In the genomic region with DNA sequence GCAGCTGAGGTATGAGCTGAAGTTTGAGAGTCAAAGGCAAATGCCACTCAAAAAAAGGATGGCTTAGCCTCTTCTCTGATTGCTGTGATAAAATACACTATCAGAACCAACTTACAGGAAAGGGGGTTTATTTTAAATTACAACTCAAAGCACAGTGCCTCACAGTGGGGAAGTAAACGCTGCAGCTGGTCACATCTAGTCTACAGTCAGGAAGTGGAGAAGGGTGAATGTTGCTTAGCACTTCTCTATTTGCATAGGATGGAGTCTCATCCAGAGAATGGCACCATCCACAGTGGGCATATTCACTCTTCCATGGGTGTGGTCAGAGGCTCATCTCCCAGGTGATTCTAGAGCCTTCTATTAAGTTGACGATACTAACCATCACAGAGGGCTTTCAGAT, we compare ENCODE assay signal across 16 mouse cellular contexts. TPM values are rescaled to one million over a fixed set of nuclear protein-coding genes. Genes with fewer than 3 reads are reported as not detected.
"Had no signal": no experiment of that assay in that cellular context is flagged by ENCODE, and none has a peak within 500 bp of the region (broad histone marks: within the 10 kb centered on the region; RNA-seq: fewer than 3 reads in every experiment).

No protein-coding gene starts in this region.

- H3K4me1 ChIP-seq: midbrain, embryonic 13.5 days; midbrain, embryonic 15.5 days; neural tube, embryonic 12.5 days had no signal

- H3K4me3 ChIP-seq: megakaryocyte, embryonic 14.5 days; midbrain, embryonic 13.5 days; midbrain, embryonic 15.5 days; neural tube, embryonic 12.5 days had no signal

- H3K36me3 ChIP-seq: midbrain, embryonic 13.5 days; midbrain, embryonic 15.5 days; neural tube, embryonic 12.5 days had no signal

- ATAC-seq: midbrain, embryonic 13.5 days; midbrain, embryonic 15.5 days had no signal

- H3K9me3 ChIP-seq: midbrain, embryonic 13.5 days; midbrain, embryonic 15.5 days; neural tube, embryonic 12.5 days had no signal

- H3K4me2 ChIP-seq: lung, embryonic 14.5 days; midbrain, embryonic 11.5 days; midbrain, embryonic 13.5 days; midbrain, embryonic 15.5 days; neural tube, embryonic 12.5 days had no signal

- H3K27ac ChIP-seq: midbrain, embryonic 13.5 days; midbrain, embryonic 15.5 days; neural tube, embryonic 12.5 days had no signal

- H3K9ac ChIP-seq: lung, embryonic 14.5 days; midbrain, embryonic 13.5 days; midbrain, embryonic 15.5 days; neural tube, embryonic 12.5 days had no signal

- DNase-seq: lung, adult 18-20 months; lung, embryonic 14.5 days; lung, postnatal 10 days; lung, postnatal 4 days; right cerebral cortex, postnatal 14 days; thymus, adult 18-20 months; thymus, postnatal 14 days; thymus, postnatal 36 days had no signal

- H3K27me3 ChIP-seq: midbrain, embryonic 15.5 days; neural tube, embryonic 12.5 days had no signal

RNA-seq across cellular contexts. Expression of a gene that starts 9.1 kb away (rescaled TPM):
- total RNA-seq: megakaryocyte progenitor cell, adult 5-6 weeks; monocyte, adult 5-6 weeks; neutrophil, adult 5-6 weeks had no signal
- polyA plus RNA-seq: lung, embryonic 14.5 days had no signal
